Mouse (Mus musculus) adrenal gland, adult 18-20 months (tissue): ENCODE data around the gene Shisa4. TPM values are rescaled to one million over a fixed set of nuclear protein-coding genes. Genes with fewer than 3 reads are reported as not detected.
A peak's percentile ranks its signal among the peaks of the same experiment; 100 is the strongest.

Experiments
- DNase-seq, 2 experiments: peaks; one replicate each; pipeline ENCODE4 v3.0.0; 2021 to 2022; ENCODE audit warnings: low spot score in 2 of 2
- total RNA-seq, 2 experiments: library from RNA; stranded (reverse); gene quantifications; 1 replicate in 1 of 2; 2 replicates in 1 of 2; pipeline ENCODE4 v1.2.3; 2021

Shisa4 gene
- total RNA-seq, 2 experiments from 2014 or later: 6.6 to 7.1 TPM

GRCm38 (mm10) chr1:135367005-135367404 is 8.0 kb downstream of the Shisa4 start:
- peak; percentile 30 to 31 for DNase-seq

DNA sequence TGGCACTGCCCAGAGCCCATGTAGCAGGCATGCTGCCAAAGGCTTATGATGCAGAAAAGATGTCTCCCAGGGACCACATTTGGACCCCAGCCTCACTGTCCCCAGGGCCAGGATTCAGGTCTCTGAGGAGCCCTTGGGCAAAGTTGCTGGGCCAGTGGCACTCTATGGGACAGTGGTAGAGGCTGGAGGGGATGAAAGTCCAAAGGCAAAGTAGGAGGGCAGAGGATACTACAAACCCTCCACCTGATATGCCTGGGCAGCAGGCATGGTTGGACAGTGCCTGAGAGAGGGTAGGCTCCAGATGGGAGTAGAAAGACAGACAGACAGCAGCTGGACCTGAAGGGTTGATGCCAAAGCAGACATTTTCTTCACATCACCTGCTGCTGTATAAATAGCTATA is 8.7 kb downstream of the Shisa4 start:
- DNase-seq: no peak

DNA sequence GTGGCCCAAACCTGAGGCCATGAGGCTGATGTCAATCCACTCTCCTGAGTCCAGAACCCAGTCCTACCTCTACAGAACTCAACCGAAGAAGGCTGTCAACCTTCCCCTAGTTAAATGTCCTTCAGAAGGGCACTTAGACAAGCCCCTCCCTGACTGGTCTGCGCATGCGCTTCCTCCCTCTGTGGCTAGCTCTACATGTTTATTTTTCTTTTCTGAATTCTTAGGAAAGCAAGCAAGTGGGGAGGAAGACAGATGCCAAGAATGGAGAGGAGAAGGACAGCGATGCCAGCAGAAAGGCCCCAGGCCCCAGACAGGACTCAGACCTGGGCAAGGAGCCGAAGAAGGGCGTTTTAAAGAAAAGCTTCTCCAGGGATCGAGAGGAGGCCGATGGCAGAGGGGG is 11.6 kb downstream of the Shisa4 start:
- DNase-seq: no peak

DNA sequence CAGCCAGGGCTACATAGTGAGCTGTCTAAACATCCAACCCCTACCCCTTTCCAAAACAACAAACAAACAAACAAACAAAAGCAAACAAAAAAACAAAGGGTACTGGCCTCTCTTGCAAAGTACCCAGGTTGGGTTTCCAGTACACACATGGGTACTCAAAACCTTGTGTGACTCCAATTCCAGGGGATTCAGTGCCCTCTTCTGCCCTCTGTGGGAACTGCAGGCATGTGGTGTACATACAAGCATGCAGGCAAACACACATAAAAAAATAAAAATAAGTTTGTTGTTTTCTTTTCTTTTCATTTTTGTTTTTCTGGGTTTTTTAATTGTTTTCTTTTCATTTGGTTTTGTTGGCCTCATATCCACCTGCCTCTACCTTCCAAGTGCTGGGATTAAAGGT is 12.9 kb downstream of the Shisa4 start:
- DNase-seq: no peak

DNA sequence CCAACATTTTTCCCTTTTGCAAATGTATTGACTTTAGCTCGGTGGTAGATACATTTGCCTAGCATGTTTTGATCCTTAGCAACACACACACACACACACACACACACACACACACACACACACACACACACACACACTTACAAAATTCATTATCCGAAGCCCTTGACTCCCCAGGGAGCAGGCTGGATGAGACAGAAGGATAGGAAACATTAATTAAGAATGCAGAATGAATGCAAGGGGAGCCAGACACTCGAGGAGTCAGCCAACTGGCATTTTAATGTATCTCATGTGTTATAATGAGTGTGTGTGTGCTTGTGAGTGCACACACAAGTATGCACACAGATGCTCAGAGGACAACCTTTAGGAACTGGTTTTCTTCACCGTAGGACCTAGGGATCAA is 13.5 kb downstream of the Shisa4 start:
- no peak for DNase-seq

GRCm38 (mm10) chr1:135359071-135359470 is 16.0 kb downstream of the Shisa4 start:
- DNase-seq: no peak

DNA sequence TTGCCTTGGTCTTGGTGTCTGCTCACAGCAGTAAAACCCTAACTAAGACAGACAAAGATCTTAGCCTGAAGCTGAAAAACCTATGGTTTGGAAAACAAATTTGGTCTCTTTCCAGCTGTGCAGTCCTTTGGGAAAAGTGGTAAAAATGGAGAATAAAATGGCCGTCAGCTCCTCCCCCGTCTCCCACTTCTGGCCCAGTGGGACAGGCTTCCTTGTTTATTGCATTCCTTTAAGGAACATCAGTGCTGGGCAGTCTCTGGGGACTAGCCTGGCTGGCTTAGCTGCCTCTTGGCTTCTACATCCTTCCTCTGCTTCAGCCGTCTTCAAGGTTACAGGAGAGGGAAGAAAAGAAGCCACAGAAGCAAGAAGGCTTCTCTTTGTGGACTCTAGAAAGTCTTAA is 23.1 kb downstream of the Shisa4 start:
- no peak for DNase-seq

- DNase-seq: peak in 1 of 2 experiments; percentile 38
Observed at GRCm38 (mm10) chr1:135347498-135348169, 27.4 kb downstream of the Shisa4 start.

GRCm38 (mm10) chr1:135346891-135347290 is 28.1 kb downstream of the Shisa4 start:
- no peak for DNase-seq

GRCm38 (mm10) chr1:135344026-135344425 is 31.0 kb downstream of the Shisa4 start:
- no peak for DNase-seq

- no peak for DNase-seq
Observed at GRCm38 (mm10) chr1:135341947-135342346, 33.1 kb downstream of the Shisa4 start.

- DNase-seq: no peak
Observed at GRCm38 (mm10) chr1:135330578-135330977, 44.5 kb downstream of the Shisa4 start.

DNA sequence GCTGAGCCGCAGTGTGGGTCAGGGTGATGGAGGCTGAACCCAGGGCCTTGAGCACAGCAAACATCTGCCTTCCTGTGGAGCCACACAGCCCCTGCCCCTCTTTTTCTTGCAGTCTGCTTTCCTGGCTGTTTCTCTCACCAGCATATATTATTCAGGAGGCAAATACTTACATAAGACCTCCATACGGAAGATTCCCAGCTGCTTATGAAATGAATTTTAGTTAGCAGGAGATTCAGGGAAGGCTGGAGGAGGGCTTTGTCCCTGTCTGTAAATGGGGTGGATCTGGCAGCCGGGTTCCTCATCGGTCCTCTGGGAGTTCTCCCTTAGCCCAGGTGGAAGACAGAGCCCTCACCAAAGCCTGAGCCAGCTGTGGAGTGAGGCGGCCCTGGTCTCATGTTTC is 46.7 kb downstream of the Shisa4 start:
- no peak for DNase-seq

DNA sequence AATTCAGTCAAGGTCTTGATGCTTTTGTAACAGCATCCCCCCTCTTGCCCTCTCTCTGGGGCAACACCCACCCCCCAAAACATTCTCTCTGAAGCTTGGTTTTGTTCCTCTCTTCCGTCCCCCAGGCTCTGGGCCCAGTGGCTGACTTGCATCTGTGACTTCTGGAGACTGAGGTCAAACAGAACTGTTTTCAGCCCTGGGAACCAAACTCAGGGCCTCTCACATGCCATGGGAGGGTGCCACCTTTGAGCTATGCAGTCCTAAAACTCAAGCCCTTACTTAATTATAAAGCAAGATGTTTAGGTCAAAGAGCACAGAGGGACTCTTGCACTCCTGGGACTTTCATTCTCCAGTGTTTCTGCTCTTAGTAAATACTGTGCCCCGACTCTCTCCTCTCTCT is 49.1 kb downstream of the Shisa4 start:
- DNase-seq: no peak

GRCm38 (mm10) chr1:135324571-135324970 is 50.5 kb downstream of the Shisa4 start, which contains the start of gene Lmod1:
Lmod1 (plus strand) TSS chr1:135324807.
- no peak for DNase-seq

GRCm38 (mm10) chr1:135323367-135323901 is 51.6 kb downstream of the Shisa4 start:
- no peak for DNase-seq

Other genes with a start within 250 kb of the Shisa4 start
- gene Ptpn7, start 242.5 kb downstream of the Shisa4 start, total RNA-seq: 1 to 10 TPM in 1 of 2 experiments, under 1 TPM in 1; 0.96 to 1.2 TPM
- gene Arl8a, start 228.4 kb downstream of the Shisa4 start, total RNA-seq: 10 to 100 TPM; 54.1 to 54.7 TPM
- 1 to 10 TPM in 1 of 2 experiments, under 1 TPM in 1; 0.86 to 1.6 TPM for gene Gpr37l1, start 207.6 kb downstream of the Shisa4 start, total RNA-seq
- gene Elf3, start 116.7 kb downstream of the Shisa4 start, total RNA-seq: under 1 TPM in 1 of 2 experiments, not detected in 1; 0.19 TPM
- gene Rnpep, start 91.2 kb downstream of the Shisa4 start, total RNA-seq: 10 to 100 TPM; 45.2 to 51.1 TPM
- 100 to 1,000 TPM; 184 to 263 TPM for gene Timm17a, start 61.5 kb downstream of the Shisa4 start, total RNA-seq
- 1 to 10 TPM; 2.4 to 3.4 TPM for gene Lmod1, start 50.4 kb downstream of the Shisa4 start, total RNA-seq
- 10 to 100 TPM; 55.5 to 87.5 TPM for gene Ipo9, start 55.3 kb upstream of the Shisa4 start, total RNA-seq
- 10 to 100 TPM; 11.2 to 15.3 TPM for gene Nav1, start 232.1 kb upstream of the Shisa4 start, total RNA-seq